Mouse (Mus musculus) right cerebral cortex, postnatal 14 days (tissue): ENCODE results near the gene Carmil1.

Source experiments
- DNase-seq: peaks from one replicate; pipeline ENCODE4 v3.0.0; 2022

The Carmil1 gene

DNA sequence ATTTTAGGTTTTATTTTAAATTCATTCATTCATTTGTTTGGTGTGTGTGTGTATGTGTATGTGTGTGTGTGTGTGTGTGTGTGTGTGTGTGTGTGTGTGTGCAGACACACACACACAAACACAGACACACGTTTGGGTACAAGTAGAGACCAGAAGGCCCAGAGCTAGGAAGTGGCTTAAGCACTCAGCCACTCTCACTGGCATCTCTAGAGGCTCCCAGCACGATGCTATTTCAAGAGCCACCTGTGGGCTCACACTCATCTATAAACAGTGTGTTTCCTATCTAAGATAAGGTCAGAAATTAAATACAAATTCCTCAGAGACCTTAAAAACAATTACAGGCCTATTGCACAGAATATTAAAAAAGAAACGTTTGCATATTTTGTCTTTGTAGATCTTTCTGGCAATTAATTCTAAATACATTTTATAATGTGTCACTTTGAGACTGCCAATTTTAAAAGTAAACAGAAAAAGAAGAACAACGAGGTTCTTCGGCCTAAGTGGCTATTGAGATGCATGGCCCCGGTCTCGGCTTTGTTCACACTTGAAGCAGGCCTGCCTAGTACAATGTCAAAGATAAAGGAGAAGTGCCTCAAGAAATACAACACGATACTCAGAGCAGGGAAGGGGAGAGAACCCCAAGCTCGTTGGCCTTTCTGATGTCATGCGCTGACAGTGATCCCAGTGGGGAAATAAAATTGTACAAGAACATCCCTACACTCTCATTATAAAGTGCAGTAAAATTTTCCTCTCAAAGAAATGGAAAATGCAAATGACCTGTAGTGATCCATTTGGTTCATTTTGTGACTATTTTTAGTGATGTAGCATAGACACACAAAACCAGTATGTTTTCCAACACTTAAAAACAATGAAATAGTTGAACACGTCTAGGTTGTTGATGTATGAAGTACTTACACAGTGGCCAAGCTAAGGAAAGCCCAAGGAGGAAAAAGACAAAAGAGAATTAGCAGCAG, 179.2 kb downstream of the Carmil1 start:
- no peak for DNase-seq

GRCm38 (mm10) chr13:24100516-24101094, 180.0 kb downstream of the Carmil1 start:
- no peak for DNase-seq

- DNase-seq: no peak
These were observed 184.0 kb downstream of the Carmil1 start for GRCm38 (mm10) chr13:24096573-24096972.

- no peak for DNase-seq
These were observed 185.6 kb downstream of the Carmil1 start for GRCm38 (mm10) chr13:24094825-24095547.

DNA sequence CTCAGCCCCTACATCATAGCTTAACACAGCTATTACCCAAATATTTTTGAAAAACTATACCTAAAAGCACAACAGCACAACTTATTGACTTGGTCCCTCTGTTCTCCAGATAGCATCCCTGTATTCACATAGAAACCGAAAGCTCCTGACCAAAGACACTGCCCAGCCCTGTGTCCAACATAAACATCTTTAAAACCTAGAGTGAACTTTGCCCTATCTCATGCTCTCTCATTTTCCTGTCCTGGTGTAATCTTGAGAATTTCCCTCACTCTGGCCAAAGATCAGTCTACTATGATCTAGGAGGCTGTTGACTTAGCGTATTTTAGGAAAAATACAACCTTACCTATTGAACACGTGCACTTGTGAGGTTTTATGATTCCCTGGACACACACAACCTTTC, 187.5 kb downstream of the Carmil1 start:
- DNase-seq: no peak

GRCm38 (mm10) chr13:24092073-24092472, 188.5 kb downstream of the Carmil1 start:
- DNase-seq: no peak

GRCm38 (mm10) chr13:24082153-24082552, 198.4 kb downstream of the Carmil1 start:
- no peak for DNase-seq

GRCm38 (mm10) chr13:24081698-24082097, 198.9 kb downstream of the Carmil1 start:
- DNase-seq: no peak

GRCm38 (mm10) chr13:24072588-24072987, 208.0 kb downstream of the Carmil1 start:
- no peak for DNase-seq

- no peak for DNase-seq
These were observed 213.0 kb downstream of the Carmil1 start for GRCm38 (mm10) chr13:24067553-24067952.

- no peak for DNase-seq
These were observed 215.1 kb downstream of the Carmil1 start for GRCm38 (mm10) chr13:24065536-24065935.

DNA sequence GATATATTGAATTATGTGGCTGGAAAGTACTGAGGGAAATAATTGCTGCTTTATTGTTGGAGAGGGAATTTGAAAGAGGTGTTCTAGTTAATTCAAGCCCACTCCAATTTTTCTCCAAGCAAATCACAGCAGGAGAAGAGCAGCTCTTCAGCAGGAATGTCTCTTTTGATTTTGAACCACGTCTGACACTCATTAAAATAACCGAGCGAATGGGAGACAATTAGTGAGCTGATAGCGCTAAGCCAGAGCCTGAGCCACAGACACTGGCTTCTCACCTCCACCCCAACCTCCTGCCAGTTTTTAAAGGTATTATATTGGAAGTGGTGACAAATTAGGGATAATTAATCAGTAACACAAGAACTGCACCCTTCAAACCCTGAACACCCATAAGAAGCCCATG, 217.8 kb downstream of the Carmil1 start:
- no peak for DNase-seq

DNA sequence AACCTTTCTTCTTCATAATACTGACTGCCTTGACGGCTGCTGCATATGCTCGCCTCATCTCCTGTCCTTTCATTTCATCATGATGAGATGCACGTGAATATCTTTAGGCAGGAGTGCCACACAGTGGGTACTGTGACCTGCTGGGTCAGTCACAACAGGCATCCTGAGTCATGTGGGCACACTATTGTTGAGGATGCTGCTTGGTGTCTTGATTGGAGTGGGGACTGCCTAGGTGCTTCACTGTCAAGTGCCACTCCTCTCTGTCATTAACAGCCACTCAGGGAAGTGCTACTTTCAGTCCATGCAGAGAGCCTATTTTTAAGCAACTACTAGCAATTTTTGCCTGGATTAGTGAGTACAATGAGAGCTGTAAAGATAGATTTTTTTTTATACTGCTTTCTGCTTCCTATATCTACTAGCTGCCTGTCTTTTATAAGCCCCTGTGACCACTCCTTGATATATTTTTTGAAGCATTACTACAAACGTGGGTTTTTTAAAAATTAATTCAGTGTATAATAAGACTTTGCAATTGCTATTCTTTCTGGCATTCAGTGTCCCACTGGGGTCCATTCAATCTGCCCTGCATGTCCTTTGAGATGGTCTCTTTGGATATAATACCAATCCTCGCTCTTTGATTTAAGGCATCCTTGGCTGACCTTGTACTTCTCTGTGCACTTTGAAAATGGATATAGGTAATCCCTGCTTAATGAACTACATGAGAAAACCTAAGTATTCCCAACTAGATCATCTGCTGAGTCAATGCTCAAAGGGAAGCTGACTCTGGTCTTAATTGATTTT, 225.3 kb downstream of the Carmil1 start:
- DNase-seq: no peak

DNA sequence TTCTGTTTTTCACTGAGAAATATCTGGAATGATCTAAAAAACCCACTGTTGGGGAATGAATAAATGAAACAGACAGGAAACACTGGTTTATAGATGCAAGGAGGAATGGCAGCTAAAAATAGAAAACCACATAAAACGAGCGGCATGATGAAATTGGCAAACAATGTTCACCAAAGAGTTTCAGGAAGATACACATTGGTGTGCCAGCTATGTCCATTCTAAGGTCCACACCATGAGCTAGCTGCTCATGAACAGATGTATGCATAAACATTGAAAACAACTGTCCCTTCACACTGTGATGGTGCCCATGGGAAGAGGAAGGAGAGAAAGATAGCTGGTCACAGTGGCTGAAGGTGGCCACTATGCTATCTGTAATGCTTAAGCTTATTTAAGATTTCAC, 229.1 kb downstream of the Carmil1 start:
- no peak for DNase-seq

DNA sequence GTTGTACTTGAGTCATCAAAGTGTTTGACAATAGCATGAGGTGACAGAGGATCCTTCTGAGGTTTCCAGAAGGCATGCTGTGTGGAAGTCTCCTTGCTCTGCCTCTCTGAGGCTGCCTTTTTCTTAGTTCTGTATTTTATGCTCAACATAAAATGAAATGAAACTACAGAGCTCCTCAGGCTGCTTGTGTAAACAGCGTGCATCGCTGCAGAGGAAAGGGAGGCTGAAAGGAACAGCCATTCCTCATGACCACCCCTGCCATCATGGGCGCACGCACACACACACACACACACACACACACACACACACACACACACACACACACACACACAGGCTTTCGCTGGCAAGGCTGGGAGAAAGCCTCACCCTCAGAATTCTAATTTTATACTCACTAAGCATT, 230.3 kb downstream of the Carmil1 start:
- peak; percentile 26 for DNase-seq

DNA sequence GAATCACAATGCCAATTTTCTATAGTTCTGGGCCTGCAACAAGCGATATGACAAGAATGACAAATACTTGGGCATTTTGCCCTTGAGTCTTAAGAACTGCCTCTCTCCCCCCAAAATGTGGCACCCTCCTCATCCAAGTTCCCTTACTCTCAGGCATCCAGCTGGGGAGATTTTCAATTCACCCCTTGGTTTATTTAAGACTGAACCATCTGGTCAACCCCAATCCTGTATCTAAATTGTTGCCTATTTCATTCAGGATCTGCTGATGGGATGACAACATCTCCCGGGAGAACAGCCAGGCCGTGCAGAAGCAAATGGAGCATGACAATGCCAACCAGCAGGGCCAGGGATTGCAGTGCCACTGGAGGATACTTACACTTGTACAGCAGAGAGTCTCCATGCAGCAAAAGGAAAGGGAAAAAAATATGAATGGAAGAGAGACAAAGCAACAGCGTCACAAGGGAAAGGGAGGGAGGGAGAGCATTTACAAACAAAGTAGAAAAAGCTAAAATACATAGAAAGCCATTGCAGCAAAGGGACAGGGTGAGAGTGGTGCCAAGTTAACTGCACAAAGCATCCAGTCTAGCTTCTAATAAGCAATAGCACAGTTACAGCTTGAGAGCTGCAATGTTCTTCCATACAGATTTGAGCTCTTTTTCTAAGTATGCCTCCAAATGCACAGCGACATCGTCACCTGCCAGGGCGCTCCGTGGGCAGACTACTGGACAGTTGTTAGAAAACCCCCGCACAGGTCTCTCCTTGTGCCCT, 231.1 kb downstream of the Carmil1 start:
- DNase-seq: peak; percentile 62

DNA sequence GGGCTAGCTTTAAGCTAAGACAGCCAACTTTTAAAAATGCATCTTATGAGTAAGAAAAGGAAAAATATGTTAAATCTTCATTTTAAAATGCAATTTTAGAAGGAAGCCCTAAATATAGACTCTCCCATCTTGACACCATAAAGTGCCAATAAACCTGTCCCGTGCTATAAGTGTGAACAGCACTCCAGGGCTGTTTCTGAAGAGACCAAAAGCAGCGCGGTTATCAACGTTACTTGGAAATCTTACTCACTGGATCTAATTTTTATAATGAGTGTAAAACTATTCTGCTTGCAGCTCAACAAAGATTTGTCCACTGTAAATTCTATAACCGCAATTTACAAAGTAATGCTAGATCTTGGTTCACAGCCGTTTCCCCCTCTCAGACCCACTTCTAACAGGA, 232.0 kb downstream of the Carmil1 start:
- no peak for DNase-seq

DNA sequence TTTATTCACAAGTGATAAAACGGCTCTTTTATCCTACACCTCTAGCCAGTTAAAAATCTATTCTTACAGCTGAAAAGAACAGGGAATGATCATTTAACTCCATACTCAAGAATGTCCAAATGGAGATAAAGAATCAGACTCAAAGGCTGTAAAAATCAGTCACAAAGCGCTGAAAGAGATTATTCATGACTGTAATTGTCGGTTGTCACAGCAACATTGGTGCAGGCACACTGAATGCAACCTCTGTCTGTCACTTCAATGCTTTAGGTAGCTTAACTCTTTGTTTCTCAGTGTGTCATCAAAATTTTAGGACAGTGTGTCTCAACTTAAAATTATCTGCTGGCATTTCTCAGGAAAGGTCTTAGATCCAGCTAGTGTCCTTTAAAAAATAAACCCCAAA, 235.3 kb downstream of the Carmil1 start:
- no peak for DNase-seq

DNA sequence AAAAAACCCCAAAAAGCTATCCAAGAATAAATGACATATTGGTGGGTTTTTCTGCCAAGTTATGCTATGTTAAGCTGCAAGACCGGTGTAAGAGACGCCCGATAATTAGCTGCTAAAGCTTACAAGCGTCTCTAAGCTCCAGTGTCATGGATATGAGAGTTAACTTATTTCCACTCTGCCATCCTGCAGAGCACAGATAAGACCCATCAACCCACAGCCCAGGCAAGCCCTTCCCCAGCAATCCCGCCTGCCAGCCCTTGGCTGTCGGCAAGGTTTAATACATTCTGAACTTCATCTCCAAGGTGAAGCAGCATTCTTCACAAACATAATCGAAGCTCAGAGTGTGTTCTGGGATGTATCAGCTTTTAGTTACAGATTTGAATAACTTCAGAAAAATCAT, 240.4 kb downstream of the Carmil1 start:
- no peak for DNase-seq

GRCm38 (mm10) chr13:24037502-24037901, 243.1 kb downstream of the Carmil1 start:
- DNase-seq: no peak

GRCm38 (mm10) chr13:24036150-24036549, 244.4 kb downstream of the Carmil1 start:
- DNase-seq: no peak
